In the genomic region with DNA sequence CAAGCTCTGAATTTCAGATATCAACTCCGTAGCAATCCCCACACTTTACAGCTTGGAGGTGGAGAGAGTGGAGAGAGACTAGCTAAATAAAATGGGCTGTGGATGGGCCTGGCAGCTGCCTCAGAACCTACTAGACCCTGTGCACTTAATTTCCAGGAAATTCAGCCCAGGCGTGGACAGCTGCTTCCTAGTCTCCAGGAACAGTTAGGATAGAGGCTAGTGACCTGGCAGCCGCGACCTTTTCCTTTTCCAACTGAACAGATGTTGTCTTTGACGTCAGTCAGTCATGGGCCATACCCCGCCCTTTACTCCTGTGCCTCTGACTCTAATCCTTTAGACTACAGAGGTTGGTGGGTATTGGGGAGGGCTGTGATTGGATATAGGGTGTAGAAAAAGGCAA, we compare ENCODE assay signal across 8 mouse cellular contexts. TPM values are rescaled to one million over a fixed set of nuclear protein-coding genes. Genes with fewer than 3 reads are reported as not detected.
DNase-seq lines count a peak whose midpoint lies in the region; ATAC-seq lines count a peak whose summit lies in the region.

No protein-coding gene starts in this region.

- no peaks in the 10 kb centered on the region for H3K36me3 ChIP-seq in heart, embryonic 11.5 days (ENCODE audit: control insufficient read depth, insufficient read depth, low read length)
- peaks cover 20% of the 10 kb centered on the region; the same call in 1 of the 2 replicates for H3K36me3 ChIP-seq in hindbrain, embryonic 14.5 days (replicated peaks; ENCODE audit: control insufficient read depth, insufficient read depth)
- no peaks in the 10 kb centered on the region for H3K36me3 ChIP-seq in stomach, embryonic 16.5 days (ENCODE audit: control insufficient read depth, insufficient read depth, low read length)

- H3K9ac ChIP-seq in heart, embryonic 11.5 days (ENCODE audit: low read depth, low read length) = no peak overlapping the region
- H3K9ac ChIP-seq in hindbrain, embryonic 14.5 days = peak overlapping the region; percentile 6; the same call in 1 of the 2 replicates
- H3K9ac ChIP-seq in stomach, embryonic 16.5 days (ENCODE audit: low read length) = 0 out of 2 replicates have a peak overlapping the region, but pooled peaks have one; percentile 43

- no peak overlapping the region for H3K4me2 ChIP-seq in heart, embryonic 11.5 days
- no peak overlapping the region for H3K4me2 ChIP-seq in hindbrain, embryonic 14.5 days (replicated peaks)
- no peak overlapping the region for H3K4me2 ChIP-seq in stomach, embryonic 16.5 days (ENCODE audit: low read depth, low read length)

- H3K27me3 ChIP-seq in heart, embryonic 11.5 days (ENCODE audit: control insufficient read depth, insufficient read depth, low read length) = no peaks in the 10 kb centered on the region; the same call in 1 of the 2 replicates
- no peaks in the 10 kb centered on the region for H3K27me3 ChIP-seq in hindbrain, embryonic 14.5 days (ENCODE audit: control insufficient read depth, insufficient read depth, low read length)
- H3K27me3 ChIP-seq in stomach, embryonic 16.5 days (ENCODE audit: control insufficient read depth, insufficient read depth, low read length) = no peaks in the 10 kb centered on the region

- no peaks in the 10 kb centered on the region; the same call in 1 of the 2 replicates for H3K4me1 ChIP-seq in heart, embryonic 11.5 days (ENCODE audit: control insufficient read depth, insufficient read depth, low read length)
- H3K4me1 ChIP-seq in hindbrain, embryonic 14.5 days (replicated peaks; ENCODE audit: control insufficient read depth, insufficient read depth, low read length) = peaks cover 20% of the 10 kb centered on the region
- peaks cover 14% of the 10 kb centered on the region; the same call in 1 of the 2 replicates for H3K4me1 ChIP-seq in stomach, embryonic 16.5 days (ENCODE audit: control insufficient read depth, insufficient read depth, low read length)

- no peaks in the 10 kb centered on the region for H3K9me3 ChIP-seq in heart, embryonic 11.5 days (replicated peaks; ENCODE audit: control insufficient read depth, low read length)
- H3K9me3 ChIP-seq in hindbrain, embryonic 14.5 days (ENCODE audit: control insufficient read depth, low read length) = no peaks in the 10 kb centered on the region
- H3K9me3 ChIP-seq in stomach, embryonic 16.5 days (replicated peaks; ENCODE audit: control insufficient read depth, low read length) = no peaks in the 10 kb centered on the region

- H3K27ac ChIP-seq in heart, embryonic 11.5 days (ENCODE audit: low read depth, low read length) = no peak overlapping the region
- H3K27ac ChIP-seq in hindbrain, embryonic 14.5 days = 0 out of 2 replicates have a peak overlapping the region, but pooled peaks have one; percentile 48
- H3K27ac ChIP-seq in stomach, embryonic 16.5 days (ENCODE audit: low read length) = no peak overlapping the region

- no peak overlapping the region for H3K4me3 ChIP-seq in heart, embryonic 11.5 days (ENCODE audit: low read depth, low read length)
- no peak overlapping the region for H3K4me3 ChIP-seq in hindbrain, embryonic 14.5 days (replicated peaks; ENCODE audit: low read length)
- H3K4me3 ChIP-seq in stomach, embryonic 16.5 days (replicated peaks; ENCODE audit: low read length) = no peak overlapping the region

- DNase-seq in heart, adult 11 months = peak; percentile 99
- DNase-seq in retina, postnatal 1 day = peak; percentile 19
- DNase-seq in retina, embryonic 14.5 days (ENCODE audit: low spot score) = no peak
- no peak for DNase-seq in hindbrain, embryonic 14.5 days (ENCODE audit: low spot score)
- DNase-seq in kidney, adult 8-10 months = no peak
- no peak for DNase-seq in c-Kit-positive CD71-positive TER-119-positive erythroid progenitor cells, embryonic 14.5 days (ENCODE audit: low spot score)

- ATAC-seq in heart, embryonic 11.5 days (replicated peaks; ENCODE audit: insufficient number of reproducible peaks, low FRiP score, low TSS enrichment) = no peak
- no peak for ATAC-seq in hindbrain, embryonic 14.5 days (ENCODE audit: low FRiP score)
- no peak for ATAC-seq in stomach, embryonic 16.5 days (ENCODE audit: insufficient read depth, low FRiP score)

- 48% methylated on average over 6 of the region's 6 CpGs for WGBS in heart, embryonic 11.5 days (ENCODE audit: insufficient replicate concordance)
- 69% methylated on average over 6 of the region's 6 CpGs for WGBS in hindbrain, embryonic 14.5 days
- WGBS in stomach, embryonic 16.5 days = 51% methylated on average over 6 of the region's 6 CpGs

RNA-seq across cellular contexts. Expression of gene Leng8, which starts 8.0 kb away (rescaled TPM):
- 42.1 and 42.6 TPM in 2 replicates for polyA plus RNA-seq in heart, embryonic 11.5 days (2014; fragmentation: Nextera tagmentation; extraction: Ambion mirVana)
- polyA plus RNA-seq in hindbrain, embryonic 14.5 days (2014; fragmentation: Nextera tagmentation; extraction: Ambion mirVana) = 65.3 and 66.7 TPM in 2 replicates
- 50.9 and 51.4 TPM in 2 replicates for polyA plus RNA-seq in stomach, embryonic 16.5 days (2015; fragmentation: Nextera tagmentation; extraction: Ambion mirVana)

RNA-seq across cellular contexts. Expression of gene Ttyh1, which starts 9.7 kb away (rescaled TPM):
- polyA plus RNA-seq in heart, embryonic 11.5 days (2014; fragmentation: Nextera tagmentation; extraction: Ambion mirVana) = 0.70 and 0.87 TPM in 2 replicates
- polyA plus RNA-seq in hindbrain, embryonic 14.5 days (2014; fragmentation: Nextera tagmentation; extraction: Ambion mirVana) = 148 and 151 TPM in 2 replicates
- 8.6 and 10.0 TPM in 2 replicates for polyA plus RNA-seq in stomach, embryonic 16.5 days (2015; fragmentation: Nextera tagmentation; extraction: Ambion mirVana)

RNA-seq across cellular contexts. Expression of gene Leng9, which starts 21.3 kb away (rescaled TPM):
- 1.4 TPM in 2 replicates for polyA plus RNA-seq in heart, embryonic 11.5 days (2014; fragmentation: Nextera tagmentation; extraction: Ambion mirVana)
- 3.1 and 3.7 TPM in 2 replicates for polyA plus RNA-seq in hindbrain, embryonic 14.5 days (2014; fragmentation: Nextera tagmentation; extraction: Ambion mirVana)
- polyA plus RNA-seq in stomach, embryonic 16.5 days (2015; fragmentation: Nextera tagmentation; extraction: Ambion mirVana) = 6.0 and 6.3 TPM in 2 replicates

RNA-seq across cellular contexts. Expression of gene Cdc42ep5, which starts 35.8 kb away (rescaled TPM):
- 27.9 and 32.1 TPM in 2 replicates for polyA plus RNA-seq in heart, embryonic 11.5 days (2014; fragmentation: Nextera tagmentation; extraction: Ambion mirVana)
- 7.0 and 7.2 TPM in 2 replicates for polyA plus RNA-seq in hindbrain, embryonic 14.5 days (2014; fragmentation: Nextera tagmentation; extraction: Ambion mirVana)
- polyA plus RNA-seq in stomach, embryonic 16.5 days (2015; fragmentation: Nextera tagmentation; extraction: Ambion mirVana) = 81.9 and 86.4 TPM in 2 replicates

Comparison
In these comparisons a context has a peak if more than half of its experiments do, and no peak if none do; other contexts are left out.
1. DNase-seq: peak in heart, adult 11 months (single experiment) and retina, postnatal 1 day (single experiment); none in retina, embryonic 14.5 days (single experiment), hindbrain, embryonic 14.5 days (single experiment), kidney, adult 8-10 months (0 of 2) and c-Kit-positive CD71-positive TER-119-positive erythroid progenitor cells, embryonic 14.5 days (single experiment).
2. RNA of gene Ttyh1, which starts 9.7 kb away (polyA plus RNA-seq): 148 to 151 TPM in hindbrain, embryonic 14.5 days; 8.6 to 10.0 TPM in stomach, embryonic 16.5 days and 0.70 to 0.87 TPM in heart, embryonic 11.5 days; every median in the first group is over 10 times any median in the second.